Mouse (Mus musculus): Measurements from ENCODE around the gene Gm20388. TPM values are rescaled to one million over a fixed set of nuclear protein-coding genes. Genes with fewer than 3 reads are reported as not detected.

Gm20388 gene
- polyA plus RNA-seq, 1 experiment: 0.36 TPM

- H3K36me3 ChIP-seq (ENCODE audit: control insufficient read depth): peaks cover 3% of the 10 kb centered on the region
- no peak for TF ChIP-seq GATA1 (IDR thresholded peaks at IDR 0.05; ENCODE audit: low read length)
- TF ChIP-seq TAL1 (IDR thresholded peaks at IDR 0.05; ENCODE audit: low read length): no peak
- peaks cover 3% of the 10 kb centered on the region for H3K4me1 ChIP-seq (ENCODE audit: control insufficient read depth)
- no peaks in the 10 kb centered on the region for H3K9me3 ChIP-seq (ENCODE audit: control insufficient read depth, low read length)
- no peaks in the 10 kb centered on the region for H3K27me3 ChIP-seq (ENCODE audit: control insufficient read depth)
- H3K4me3 ChIP-seq (replicated peaks): no peak overlapping the region
Observed at GRCm38 (mm10) chr8:124281700-124282541, 4371.3 kb downstream of the Gm20388 start.

- Histone ChIP-seq H3K4me1 (ENCODE audit: control insufficient read depth) (peaks cover 2% of the 10 kb centered on the region), H3K36me3 (ENCODE audit: control insufficient read depth) (peaks cover 3% of the 10 kb centered on the region), H3K9me3 (ENCODE audit: control insufficient read depth, low read length) (no peaks in the 10 kb centered on the region)
Observed at GRCm38 (mm10) chr8:124282878-124283630, 4372.4 kb downstream of the Gm20388 start.

GRCm38 (mm10) chr8:124283644-124284332 is 4373.1 kb downstream of the Gm20388 start:
- Histone ChIP-seq H3K36me3 (ENCODE audit: control insufficient read depth) (peaks cover 3% of the 10 kb centered on the region), H3K9me3 (ENCODE audit: control insufficient read depth, low read length) (no peaks in the 10 kb centered on the region), H3K27me3 (ENCODE audit: control insufficient read depth) (no peaks in the 10 kb centered on the region), H3K4me3 (replicated peaks) (no peak overlapping the region), H3K4me1 (ENCODE audit: control insufficient read depth) (no peaks in the 10 kb centered on the region; the same call in 1 of the 2 replicates)
- no peak for TF ChIP-seq TAL1 (IDR thresholded peaks at IDR 0.05; ENCODE audit: low read length)
- TF ChIP-seq GATA1 (IDR thresholded peaks at IDR 0.05; ENCODE audit: low read length): no peak

More at GRCm38 (mm10) chr8:124282878-124283630, 4372.4 kb downstream of the Gm20388 start:
- no peak for TF ChIP-seq TAL1 (IDR thresholded peaks at IDR 0.05; ENCODE audit: low read length)
- TF ChIP-seq GATA1 (IDR thresholded peaks at IDR 0.05; ENCODE audit: low read length): no peak
- H3K27me3 ChIP-seq (ENCODE audit: control insufficient read depth): no peaks in the 10 kb centered on the region
- H3K4me3 ChIP-seq (replicated peaks): no peak overlapping the region

GRCm38 (mm10) chr8:124284333-124284711 is 4373.7 kb downstream of the Gm20388 start:
- Histone ChIP-seq H3K4me3 (replicated peaks) (no peak overlapping the region), H3K4me1 (ENCODE audit: control insufficient read depth) (no peaks in the 10 kb centered on the region; the same call in 1 of the 2 replicates), H3K9me3 (ENCODE audit: control insufficient read depth, low read length) (no peaks in the 10 kb centered on the region), H3K36me3 (ENCODE audit: control insufficient read depth) (peaks cover 3% of the 10 kb centered on the region), H3K27me3 (ENCODE audit: control insufficient read depth) (no peaks in the 10 kb centered on the region)
- TF ChIP-seq TAL1 (IDR thresholded peaks at IDR 0.05; ENCODE audit: low read length): no peak
- no peak for TF ChIP-seq GATA1 (IDR thresholded peaks at IDR 0.05; ENCODE audit: low read length)

DNA sequence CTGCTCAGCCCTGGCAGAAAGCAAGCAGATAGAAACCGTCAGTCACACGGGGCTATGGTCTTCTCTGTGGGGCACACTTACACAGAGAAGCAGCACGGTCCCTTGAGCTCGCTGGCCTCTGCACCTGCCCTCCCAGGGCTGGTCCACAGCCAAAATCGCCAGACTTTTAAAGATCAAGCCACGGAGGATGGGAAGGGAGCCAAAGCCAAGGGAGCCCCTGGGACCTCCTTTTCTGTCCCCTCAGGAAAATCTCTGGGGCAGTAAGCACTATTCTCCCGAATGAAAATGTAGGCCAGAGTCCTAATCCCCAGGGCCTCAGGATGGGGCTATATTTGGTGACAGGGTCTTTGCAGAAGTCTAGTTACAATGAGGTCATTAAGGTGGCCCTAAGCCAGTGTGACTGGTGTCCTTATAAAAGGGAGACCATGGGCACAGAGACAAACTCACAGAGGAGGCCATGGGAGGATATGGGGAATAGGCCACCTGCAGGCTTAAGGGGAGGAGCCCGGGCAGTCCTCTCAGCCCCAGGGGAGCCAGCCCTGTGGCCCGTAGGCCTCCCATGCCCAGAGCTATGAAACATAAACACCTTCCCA is 4374.4 kb downstream of the Gm20388 start:
- TF ChIP-seq GATA1 (IDR thresholded peaks at IDR 0.05; ENCODE audit: low read length) (no peak), TAL1 (IDR thresholded peaks at IDR 0.05; ENCODE audit: low read length) (no peak)
- no peak overlapping the region for H3K4me3 ChIP-seq (replicated peaks)
- no peaks in the 10 kb centered on the region; the same call in 1 of the 2 replicates for H3K4me1 ChIP-seq (ENCODE audit: control insufficient read depth)
- peaks cover 3% of the 10 kb centered on the region for H3K36me3 ChIP-seq (ENCODE audit: control insufficient read depth)
- H3K27me3 ChIP-seq (ENCODE audit: control insufficient read depth): no peaks in the 10 kb centered on the region
- no peaks in the 10 kb centered on the region for H3K9me3 ChIP-seq (ENCODE audit: control insufficient read depth, low read length)

DNA sequence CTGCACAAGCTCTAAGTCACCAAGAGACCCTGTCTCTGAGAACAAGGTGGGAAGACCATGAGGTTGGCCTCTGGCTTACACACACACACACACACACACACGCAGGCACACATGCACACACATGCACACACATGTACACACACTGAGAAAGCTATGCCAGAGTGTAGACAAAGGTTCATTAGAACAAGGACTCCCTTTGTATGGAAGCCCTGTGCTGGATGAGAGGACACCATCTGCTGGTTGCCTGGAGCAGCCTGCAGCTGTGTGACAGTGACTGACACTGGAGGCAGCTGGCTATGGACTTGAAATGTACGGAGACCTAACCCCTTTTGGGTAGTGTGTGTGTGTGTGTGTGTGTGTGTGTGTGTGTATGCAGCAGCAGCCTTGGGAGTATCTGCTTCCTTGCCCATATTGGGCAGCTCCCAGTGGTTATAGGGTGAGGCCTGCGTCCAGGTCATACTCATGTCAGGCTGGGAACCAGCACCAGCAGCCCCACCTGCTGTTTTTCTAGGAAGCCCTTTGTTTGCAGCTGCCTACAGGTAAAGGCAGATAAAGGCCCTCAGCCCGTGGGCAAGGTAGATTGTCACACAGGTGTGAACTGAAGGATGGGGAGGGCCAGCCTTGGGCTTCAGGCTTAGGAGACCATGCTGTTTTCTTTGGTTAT is 4376.0 kb downstream of the Gm20388 start:
- H3K4me1 ChIP-seq (ENCODE audit: control insufficient read depth): no peaks in the 10 kb centered on the region; the same call in 1 of the 2 replicates
- H3K36me3 ChIP-seq (ENCODE audit: control insufficient read depth): peaks cover 3% of the 10 kb centered on the region
- no peaks in the 10 kb centered on the region for H3K27me3 ChIP-seq (ENCODE audit: control insufficient read depth)
- TF ChIP-seq GATA1 (IDR thresholded peaks at IDR 0.05; ENCODE audit: low read length): no peak
- H3K4me3 ChIP-seq (replicated peaks): no peak overlapping the region
- no peaks in the 10 kb centered on the region for H3K9me3 ChIP-seq (ENCODE audit: control insufficient read depth, low read length)

- no peaks in the 10 kb centered on the region; the same call in 1 of the 2 replicates for H3K4me1 ChIP-seq (ENCODE audit: control insufficient read depth)
- no peaks in the 10 kb centered on the region for H3K9me3 ChIP-seq (ENCODE audit: control insufficient read depth, low read length)
- TF ChIP-seq GATA1 (IDR thresholded peaks at IDR 0.05; ENCODE audit: low read length) (no peak), TAL1 (IDR thresholded peaks at IDR 0.05; ENCODE audit: low read length) (no peak)
- H3K36me3 ChIP-seq (ENCODE audit: control insufficient read depth): no peaks in the 10 kb centered on the region; the same call in none of the 2 replicates
- no peaks in the 10 kb centered on the region for H3K27me3 ChIP-seq (ENCODE audit: control insufficient read depth)
- no peak overlapping the region for H3K4me3 ChIP-seq (replicated peaks)
Observed at GRCm38 (mm10) chr8:124288215-124288864, 4377.7 kb downstream of the Gm20388 start.

Measured in erythroblast, embryonic 14.5 days (primary cell).